In genomic region chr9:44192794-44193193, GRCm38 (mm10) we compare ENCODE assay signal across 25 mouse cellular contexts. TPM values are rescaled to one million over a fixed set of nuclear protein-coding genes. Genes with fewer than 3 reads are reported as not detected.
"Had no signal": no experiment of that assay in that cellular context is flagged by ENCODE, and none has a peak within 500 bp of the region (broad histone marks: within the 10 kb centered on the region; RNA-seq: fewer than 3 reads in every experiment).

No protein-coding gene starts in this region.

- H3K9me3 ChIP-seq: lung, embryonic 15.5 days; midbrain, embryonic 10.5 days; midbrain, embryonic 12.5 days; neural tube, embryonic 13.5 days; neural tube, embryonic 15.5 days had no signal

- H3K4me1 ChIP-seq: lung, embryonic 15.5 days; midbrain, embryonic 10.5 days had no signal

- H3K4me2 ChIP-seq: lung, embryonic 15.5 days; midbrain, embryonic 12.5 days; neural tube, embryonic 13.5 days; neural tube, embryonic 15.5 days had no signal

- H3K27ac ChIP-seq: lung, embryonic 15.5 days; midbrain, embryonic 10.5 days; midbrain, embryonic 12.5 days; neural tube, embryonic 13.5 days; neural tube, embryonic 15.5 days had no signal

- H3K27me3 ChIP-seq: lung, embryonic 15.5 days; midbrain, embryonic 12.5 days; neural tube, embryonic 13.5 days; neural tube, embryonic 15.5 days had no signal

- ATAC-seq: lung, postnatal 0 days; midbrain, embryonic 16.5 days had no signal

- DNase-seq: lung, adult 2 months; lung, postnatal 14 days; lung, postnatal 36 days; midbrain, embryonic 14.5 days; retina, postnatal 1 day; right cerebral cortex, adult 18-20 months; right cerebral cortex, postnatal 25 days; right cerebral cortex, postnatal 4 days; spleen, adult 18-20 months; thymus, adult 18-20 months; thymus, postnatal 14 days; thymus, postnatal 36 days had no signal

- H3K4me3 ChIP-seq: lung, embryonic 15.5 days; midbrain, embryonic 10.5 days; midbrain, embryonic 12.5 days; myocyte; neural tube, embryonic 13.5 days; neural tube, embryonic 15.5 days had no signal

- H3K9ac ChIP-seq: lung, embryonic 15.5 days; midbrain, embryonic 12.5 days; neural tube, embryonic 13.5 days; neural tube, embryonic 15.5 days had no signal

RNA-seq across cellular contexts. Expression of gene Ccdc153, which starts 47.7 kb away (rescaled TPM):
- total RNA-seq: megakaryocyte, adult 5-6 weeks; megakaryocyte-erythroid progenitor cell, adult 5-6 weeks had no signal
- polyA plus RNA-seq: midbrain, embryonic 10.5 days; midbrain, embryonic 12.5 days; midbrain, embryonic 14.5 days; myocyte; neural tube, embryonic 11.5 days; neural tube, embryonic 13.5 days; neural tube, embryonic 15.5 days; small intestine, adult 2 months; stomach, embryonic 14.5 days had no signal

RNA-seq across cellular contexts. Expression of gene Pdzd3, which starts 58.5 kb away (rescaled TPM):
- total RNA-seq: megakaryocyte-erythroid progenitor cell, adult 5-6 weeks had no signal
- polyA plus RNA-seq: lung, embryonic 15.5 days; midbrain, embryonic 10.5 days; neural tube, embryonic 11.5 days had no signal
